ENCODE assay signal across 8 mouse cellular contexts in genomic region chr17:17373918-17374910, GRCm38 (mm10). TPM values are rescaled to one million over a fixed set of nuclear protein-coding genes. Genes with fewer than 3 reads are reported as not detected.
DNase-seq lines count a peak whose midpoint lies in the region; ATAC-seq and TF ChIP-seq lines count a peak whose summit lies in the region.

Riok2 (plus strand) TSS chr17:17374309.

- peak; percentile 98 for DNase-seq in 3134 (ENCODE audit: extremely low read depth, insufficient read length, low spot score)
- DNase-seq in adrenal gland, postnatal 36 days: peak; percentile 93 to 94
- DNase-seq in heart, adult 18-20 months: peak; percentile 98
- peak; percentile 99 for DNase-seq in kidney, adult 2 months
- peak; percentile 93 to 97 for DNase-seq in spleen, adult 2 months (ENCODE audit: low read depth in 1 of 2, low spot score in 2 of 2)

- no peak for TF ChIP-seq CTCF in kidney, adult 2 months (conservative IDR thresholded peaks at IDR 0.05; ENCODE audit: insufficient read depth, insufficient read length, low read depth, low read length)
- TF ChIP-seq CTCF in spleen, adult 2 months (IDR thresholded peaks at IDR 0.05; ENCODE audit: extremely low read depth, insufficient read depth, insufficient read length, insufficient replicate concordance): no peak

- no peaks in the 10 kb centered on the region for H3K9me3 ChIP-seq in embryonic facial prominence, embryonic 13.5 days
- no peaks in the 10 kb centered on the region for H3K9me3 ChIP-seq in limb, embryonic 12.5 days
- no peaks in the 10 kb centered on the region for H3K9me3 ChIP-seq in midbrain, embryonic 15.5 days

- H3K4me3 ChIP-seq in embryonic facial prominence, embryonic 13.5 days: peak within 1 kb of the TSS; percentile 76
- H3K4me3 ChIP-seq in kidney, adult 2 months (ENCODE audit: insufficient read depth, low read depth, low read length): peak within 1 kb of the TSS; percentile 74
- H3K4me3 ChIP-seq in limb, embryonic 12.5 days (replicated peaks): peak within 1 kb of the TSS; percentile 69
- peak within 1 kb of the TSS; percentile 56 for H3K4me3 ChIP-seq in midbrain, embryonic 15.5 days
- peak within 1 kb of the TSS; percentile 66 for H3K4me3 ChIP-seq in spleen, adult 2 months (ENCODE audit: extremely low read depth, insufficient read depth, insufficient read length)

- WGBS in embryonic facial prominence, embryonic 13.5 days: under 1% methylated on average over 48 of the region's 48 CpGs
- under 1% methylated on average over 48 of the region's 48 CpGs for WGBS in kidney, adult 2 months
- WGBS in limb, embryonic 12.5 days: under 1% methylated on average over 48 of the region's 48 CpGs
- under 1% methylated on average over 48 of the region's 48 CpGs for WGBS in midbrain, embryonic 15.5 days
- WGBS in spleen, adult 2 months: under 1% methylated on average over 48 of the region's 48 CpGs

- peak; percentile 53 for TF ChIP-seq POLR2A in kidney, adult 2 months (IDR thresholded peaks at IDR 0.05; ENCODE audit: low read depth, low read length)
- peak; percentile 50 for TF ChIP-seq POLR2A in spleen, adult 2 months (IDR thresholded peaks at IDR 0.05; ENCODE audit: low read depth, low read length)

- peak within 1 kb of the TSS; percentile 75 for H3K4me2 ChIP-seq in embryonic facial prominence, embryonic 13.5 days
- H3K4me2 ChIP-seq in limb, embryonic 12.5 days: peak within 1 kb of the TSS; percentile 75
- peak within 1 kb of the TSS; percentile 74 for H3K4me2 ChIP-seq in midbrain, embryonic 15.5 days

- H3K9ac ChIP-seq in embryonic facial prominence, embryonic 13.5 days: peak within 1 kb of the TSS; percentile 89
- peak within 1 kb of the TSS; percentile 77 for H3K9ac ChIP-seq in limb, embryonic 12.5 days (replicated peaks)
- peak within 1 kb of the TSS; percentile 64 for H3K9ac ChIP-seq in midbrain, embryonic 15.5 days

- ATAC-seq in embryonic facial prominence, embryonic 13.5 days (ENCODE audit: insufficient number of reproducible peaks, insufficient read depth, low FRiP score, low TSS enrichment, low read depth): peak; percentile 98
- ATAC-seq in limb, embryonic 12.5 days (ENCODE audit: insufficient number of reproducible peaks, insufficient read depth, low FRiP score, low TSS enrichment, low read depth): peak; percentile 98
- ATAC-seq in midbrain, embryonic 15.5 days (replicated peaks): peak; percentile 97

- H3K36me3 ChIP-seq in embryonic facial prominence, embryonic 13.5 days: peaks cover 12% of the 10 kb centered on the region
- no peaks in the 10 kb centered on the region; the same call in 1 of the 2 replicates for H3K36me3 ChIP-seq in kidney, adult 2 months (ENCODE audit: control insufficient read depth, insufficient read depth, low read length)
- peaks cover 18% of the 10 kb centered on the region for H3K36me3 ChIP-seq in limb, embryonic 12.5 days
- H3K36me3 ChIP-seq in midbrain, embryonic 15.5 days (replicated peaks): peaks cover 5% of the 10 kb centered on the region; the same call in 1 of the 2 replicates
- H3K36me3 ChIP-seq in spleen, adult 2 months (ENCODE audit: control insufficient read depth, insufficient read depth, low read length): peaks cover 2% of the 10 kb centered on the region

- H3K27ac ChIP-seq in embryonic facial prominence, embryonic 13.5 days: peak within 1 kb of the TSS; percentile 93
- H3K27ac ChIP-seq in kidney, adult 2 months (ENCODE audit: insufficient read depth, low read depth, low read length): peak within 1 kb of the TSS; percentile 32
- peak within 1 kb of the TSS; percentile 92 for H3K27ac ChIP-seq in limb, embryonic 12.5 days
- H3K27ac ChIP-seq in midbrain, embryonic 15.5 days: peak within 1 kb of the TSS; percentile 77
- H3K27ac ChIP-seq in spleen, adult 2 months (ENCODE audit: insufficient read depth, low read length): peak within 1 kb of the TSS; percentile 73

- H3K27me3 ChIP-seq in embryonic facial prominence, embryonic 13.5 days: no peaks in the 10 kb centered on the region
- H3K27me3 ChIP-seq in kidney, adult 2 months (replicated peaks; ENCODE audit: control insufficient read depth, insufficient read depth, low read length): no peaks in the 10 kb centered on the region
- no peaks in the 10 kb centered on the region for H3K27me3 ChIP-seq in limb, embryonic 12.5 days
- H3K27me3 ChIP-seq in midbrain, embryonic 15.5 days (replicated peaks): no peaks in the 10 kb centered on the region
- H3K27me3 ChIP-seq in spleen, adult 2 months (ENCODE audit: control insufficient read depth, insufficient read depth, low read length): no peaks in the 10 kb centered on the region

- H3K4me1 ChIP-seq in embryonic facial prominence, embryonic 13.5 days: peaks cover 11% of the 10 kb centered on the region
- H3K4me1 ChIP-seq in kidney, adult 2 months (ENCODE audit: control insufficient read depth, insufficient read depth, low read length): 0 out of 2 replicates have a peak, but pooled peaks cover 3% of the 10 kb centered on the region
- peaks cover 9% of the 10 kb centered on the region for H3K4me1 ChIP-seq in limb, embryonic 12.5 days (replicated peaks)
- peaks cover 24% of the 10 kb centered on the region for H3K4me1 ChIP-seq in midbrain, embryonic 15.5 days
- H3K4me1 ChIP-seq in spleen, adult 2 months (ENCODE audit: control insufficient read depth, insufficient read depth, insufficient read length): peaks cover 2% of the 10 kb centered on the region; the same call in 1 of the 2 replicates

RNA-seq across cellular contexts. Expression of gene Riok2, which starts in this region (rescaled TPM):
- 10 to 100 TPM; 32.4 to 41.6 TPM for total RNA-seq in adrenal gland, postnatal 36 days (2021)
- polyA plus RNA-seq in embryonic facial prominence, embryonic 13.5 days (2015; fragmentation: Nextera tagmentation; extraction: Ambion mirVana): 31.4 and 33.9 TPM in 2 replicates
- total RNA-seq in heart, adult 18-20 months (2021): 10 to 100 TPM; 16.2 to 16.5 TPM
- polyA plus RNA-seq in kidney, adult 2 months (2012; rRNA removed): 8.0 and 9.4 TPM in 2 replicates
- polyA plus RNA-seq in limb, embryonic 12.5 days (2016; fragmentation: Nextera tagmentation; extraction: Ambion mirVana): 34.2 TPM in 2 replicates
- 20.4 and 24.0 TPM in 2 replicates for polyA plus RNA-seq in midbrain, embryonic 15.5 days (2015; fragmentation: Nextera tagmentation; extraction: Ambion mirVana)
- 3.1 and 3.4 TPM in 2 replicates for polyA plus RNA-seq in spleen, adult 2 months (2012; rRNA removed)

Comparison
In these comparisons a context has a peak if more than half of its experiments do, and no peak if none do; other contexts are left out.
1. Peak in every context shown above with its lines: DNase-seq, ATAC-seq, H3K4me3 ChIP-seq and H3K27ac ChIP-seq.
2. H3K27ac ChIP-seq: peak in every context shown above with its lines; median percentile 93 in embryonic facial prominence, embryonic 13.5 days; 92 in limb, embryonic 12.5 days; 77 in midbrain, embryonic 15.5 days; 73 in spleen, adult 2 months; 32 in kidney, adult 2 months.